Mouse (Mus musculus) 416B (cell line): ENCODE data around the gene Tgfbr3.
"Not testable (repeated sequence)": the region's sequence is repeated elsewhere in the genome, so short reads cannot be mapped to it uniquely, and the experiment has no call there.

ENCODE experiments used
- DNase-seq: peaks from one replicate; pipeline ENCODE4 v3.0.0; 2011; ENCODE audit warnings: low read depth

The Tgfbr3 gene

GRCm38 (mm10) chr5:107279263-107279662 lies 10.2 kb downstream of the Tgfbr3 start:
- no peak for DNase-seq

- DNase-seq: no peak
Measured at GRCm38 (mm10) chr5:107276186-107276585, 13.2 kb downstream of the Tgfbr3 start.

GRCm38 (mm10) chr5:107272252-107273028 lies 17.0 kb downstream of the Tgfbr3 start:
- DNase-seq: no peak

GRCm38 (mm10) chr5:107269006-107269328 lies 20.5 kb downstream of the Tgfbr3 start:
- no peak for DNase-seq

GRCm38 (mm10) chr5:107268121-107269005 lies 21.1 kb downstream of the Tgfbr3 start:
- DNase-seq: no peak

GRCm38 (mm10) chr5:107266566-107266965 lies 22.9 kb downstream of the Tgfbr3 start:
- DNase-seq: no peak

- peak; percentile 74 for DNase-seq
Measured at GRCm38 (mm10) chr5:107264426-107265360, 24.7 kb downstream of the Tgfbr3 start.

GRCm38 (mm10) chr5:107263836-107264235 lies 25.6 kb downstream of the Tgfbr3 start:
- no peak for DNase-seq

- no peak for DNase-seq
Measured at GRCm38 (mm10) chr5:107261930-107262329, 27.5 kb downstream of the Tgfbr3 start.

- DNase-seq: no peak
Measured at GRCm38 (mm10) chr5:107260708-107261495, 28.5 kb downstream of the Tgfbr3 start.

GRCm38 (mm10) chr5:107259487-107260040 lies 29.9 kb downstream of the Tgfbr3 start:
- peak; percentile 47 for DNase-seq

GRCm38 (mm10) chr5:107253395-107253794 lies 36.0 kb downstream of the Tgfbr3 start:
- no peak for DNase-seq

- DNase-seq: no peak
Measured at GRCm38 (mm10) chr5:107252435-107252834, 37.0 kb downstream of the Tgfbr3 start.

GRCm38 (mm10) chr5:107251751-107252305 lies 37.6 kb downstream of the Tgfbr3 start:
- peak; percentile 21 for DNase-seq

GRCm38 (mm10) chr5:107250548-107251272 lies 38.7 kb downstream of the Tgfbr3 start:
- no peak for DNase-seq

- DNase-seq: no peak
Measured at GRCm38 (mm10) chr5:107248732-107249131, 40.7 kb downstream of the Tgfbr3 start.

GRCm38 (mm10) chr5:107248302-107248701 lies 41.1 kb downstream of the Tgfbr3 start:
- DNase-seq: not testable (repeated sequence)

GRCm38 (mm10) chr5:107247786-107248185 lies 41.6 kb downstream of the Tgfbr3 start:
- DNase-seq: no peak

GRCm38 (mm10) chr5:107243445-107243844 lies 46.0 kb downstream of the Tgfbr3 start:
- DNase-seq: no peak

- DNase-seq: no peak
Measured at GRCm38 (mm10) chr5:107242993-107243392, 46.4 kb downstream of the Tgfbr3 start.
